Mouse (Mus musculus): Measurements from ENCODE around the gene Fut11. TPM values are rescaled to one million over a fixed set of nuclear protein-coding genes. Genes with fewer than 3 reads are reported as not detected.

The Fut11 gene
- total and polyA plus RNA-seq, 2 experiments from 2014 or later: 11.1 to 11.9 TPM

- H3K9me3 ChIP-seq (replicated peaks; ENCODE audit: control insufficient read depth, low read length): no peaks in the 10 kb centered on the region
- no peak overlapping the region for H3K9ac ChIP-seq (replicated peaks; ENCODE audit: low read depth, low read length)
- H3K4me3 ChIP-seq (ENCODE audit: low read depth, low read length): no peak overlapping the region
- no peak for ATAC-seq (ENCODE audit: insufficient read depth, low read depth)
- H3K4me2 ChIP-seq (ENCODE audit: low read depth, low read length): no peak overlapping the region
- H3K27ac ChIP-seq (ENCODE audit: low read depth): peak overlapping the region; percentile 98
- no peak for DNase-seq (ENCODE audit: low spot score)
- H3K27me3 ChIP-seq (ENCODE audit: control insufficient read depth, insufficient read depth, low read length): no peaks in the 10 kb centered on the region
- H3K4me1 ChIP-seq (ENCODE audit: control insufficient read depth, insufficient read depth): peaks cover 20% of the 10 kb centered on the region
- H3K36me3 ChIP-seq (replicated peaks; ENCODE audit: control insufficient read depth, insufficient read depth, low read length): peaks cover 58% of the 10 kb centered on the region
- TF ChIP-seq CTCF (IDR thresholded peaks at IDR 0.05; ENCODE audit: low read depth) (no peak), EP300 (IDR thresholded peaks at IDR 0.05; ENCODE audit: low read depth) (no peak)
- WGBS: 68% methylated on average over 13 of the region's 13 CpGs
These were observed 41.2 kb downstream of the Fut11 start for GRCm38 (mm10) chr14:20735892-20736390.

GRCm38 (mm10) chr14:20737306-20737705, 42.5 kb downstream of the Fut11 start:
- DNase-seq (ENCODE audit: low spot score): peak; percentile 58
- Histone ChIP-seq H3K9me3 (replicated peaks; ENCODE audit: control insufficient read depth, low read length) (no peaks in the 10 kb centered on the region), H3K9ac (replicated peaks; ENCODE audit: low read depth, low read length) (no peak overlapping the region), H3K36me3 (replicated peaks; ENCODE audit: control insufficient read depth, insufficient read depth, low read length) (peaks cover 57% of the 10 kb centered on the region), H3K4me2 (ENCODE audit: low read depth, low read length) (no peak overlapping the region), H3K27me3 (ENCODE audit: control insufficient read depth, insufficient read depth, low read length) (no peaks in the 10 kb centered on the region), H3K27ac (ENCODE audit: low read depth) (no peak overlapping the region), H3K4me3 (ENCODE audit: low read depth, low read length) (no peak overlapping the region), H3K4me1 (ENCODE audit: control insufficient read depth, insufficient read depth) (peaks cover 20% of the 10 kb centered on the region)
- WGBS: 17% methylated on average over 14 of the region's 14 CpGs
- TF ChIP-seq EP300 (IDR thresholded peaks at IDR 0.05; ENCODE audit: low read depth) (no peak), CTCF (IDR thresholded peaks at IDR 0.05; ENCODE audit: low read depth) (peak; percentile 80)
- ATAC-seq (ENCODE audit: insufficient read depth, low read depth): peak; percentile 20; the same call in 1 of the 2 replicates

GRCm38 (mm10) chr14:20738511-20738910, 43.7 kb downstream of the Fut11 start:
- Histone ChIP-seq H3K4me2 (ENCODE audit: low read depth, low read length) (no peak overlapping the region), H3K9ac (replicated peaks; ENCODE audit: low read depth, low read length) (no peak overlapping the region), H3K27ac (ENCODE audit: low read depth) (no peak overlapping the region), H3K4me1 (ENCODE audit: control insufficient read depth, insufficient read depth) (peaks cover 14% of the 10 kb centered on the region; the same call in 1 of the 2 replicates), H3K27me3 (ENCODE audit: control insufficient read depth, insufficient read depth, low read length) (no peaks in the 10 kb centered on the region), H3K9me3 (replicated peaks; ENCODE audit: control insufficient read depth, low read length) (no peaks in the 10 kb centered on the region), H3K4me3 (ENCODE audit: low read depth, low read length) (no peak overlapping the region), H3K36me3 (replicated peaks; ENCODE audit: control insufficient read depth, insufficient read depth, low read length) (peaks cover 61% of the 10 kb centered on the region)
- TF ChIP-seq EP300 (IDR thresholded peaks at IDR 0.05; ENCODE audit: low read depth): no peak
- no peak for TF ChIP-seq CTCF (IDR thresholded peaks at IDR 0.05; ENCODE audit: low read depth)
- DNase-seq (ENCODE audit: low spot score) (no peak), ATAC-seq (ENCODE audit: insufficient read depth, low read depth) (no peak)
- WGBS: 52% methylated on average over 8 of the region's 8 CpGs

- no peak overlapping the region for H3K4me2 ChIP-seq (ENCODE audit: low read depth, low read length)
- H3K27ac ChIP-seq (ENCODE audit: low read depth): no peak overlapping the region
- ATAC-seq (ENCODE audit: insufficient read depth, low read depth) (no peak), DNase-seq (ENCODE audit: low spot score) (no peak)
- no peaks in the 10 kb centered on the region for H3K27me3 ChIP-seq (ENCODE audit: control insufficient read depth, insufficient read depth, low read length)
- no peaks in the 10 kb centered on the region for H3K4me1 ChIP-seq (ENCODE audit: control insufficient read depth, insufficient read depth)
- H3K4me3 ChIP-seq (ENCODE audit: low read depth, low read length): no peak overlapping the region
- WGBS: 76% methylated on average over 9 of the region's 9 CpGs
- TF ChIP-seq EP300 (IDR thresholded peaks at IDR 0.05; ENCODE audit: low read depth) (no peak), CTCF (IDR thresholded peaks at IDR 0.05; ENCODE audit: low read depth) (no peak)
- H3K9ac ChIP-seq (replicated peaks; ENCODE audit: low read depth, low read length): no peak overlapping the region
- H3K36me3 ChIP-seq (replicated peaks; ENCODE audit: control insufficient read depth, insufficient read depth, low read length): peaks cover 77% of the 10 kb centered on the region
- no peaks in the 10 kb centered on the region for H3K9me3 ChIP-seq (replicated peaks; ENCODE audit: control insufficient read depth, low read length)
These were observed 46.5 kb downstream of the Fut11 start for GRCm38 (mm10) chr14:20741301-20741700.

- H3K27me3 ChIP-seq (ENCODE audit: control insufficient read depth, insufficient read depth, low read length): no peaks in the 10 kb centered on the region
- no peak overlapping the region for H3K4me2 ChIP-seq (ENCODE audit: low read depth, low read length)
- ATAC-seq (ENCODE audit: insufficient read depth, low read depth) (no peak), DNase-seq (ENCODE audit: low spot score) (no peak)
- 50% methylated on average over 3 of the region's 3 CpGs for WGBS
- no peak overlapping the region for H3K9ac ChIP-seq (replicated peaks; ENCODE audit: low read depth, low read length)
- H3K4me1 ChIP-seq (ENCODE audit: control insufficient read depth, insufficient read depth): peaks cover 3% of the 10 kb centered on the region; the same call in 1 of the 2 replicates
- H3K4me3 ChIP-seq (ENCODE audit: low read depth, low read length): no peak overlapping the region
- TF ChIP-seq EP300 (IDR thresholded peaks at IDR 0.05; ENCODE audit: low read depth) (no peak), CTCF (IDR thresholded peaks at IDR 0.05; ENCODE audit: low read depth) (peak; percentile 11; the same call in 1 of the 2 replicates)
- H3K27ac ChIP-seq (ENCODE audit: low read depth): no peak overlapping the region
- no peaks in the 10 kb centered on the region for H3K9me3 ChIP-seq (replicated peaks; ENCODE audit: control insufficient read depth, low read length)
- H3K36me3 ChIP-seq (replicated peaks; ENCODE audit: control insufficient read depth, insufficient read depth, low read length): peaks cover 75% of the 10 kb centered on the region
These were observed 48.8 kb downstream of the Fut11 start for GRCm38 (mm10) chr14:20743614-20744013.

GRCm38 (mm10) chr14:20746935-20747334, 52.2 kb downstream of the Fut11 start:
- Histone ChIP-seq H3K4me2 (ENCODE audit: low read depth, low read length) (no peak overlapping the region), H3K9ac (replicated peaks; ENCODE audit: low read depth, low read length) (no peak overlapping the region), H3K4me3 (ENCODE audit: low read depth, low read length) (no peak overlapping the region), H3K27ac (ENCODE audit: low read depth) (no peak overlapping the region), H3K27me3 (ENCODE audit: control insufficient read depth, insufficient read depth, low read length) (no peaks in the 10 kb centered on the region), H3K36me3 (replicated peaks; ENCODE audit: control insufficient read depth, insufficient read depth, low read length) (peaks cover 50% of the 10 kb centered on the region), H3K4me1 (ENCODE audit: control insufficient read depth, insufficient read depth) (peaks cover 11% of the 10 kb centered on the region), H3K9me3 (replicated peaks; ENCODE audit: control insufficient read depth, low read length) (no peaks in the 10 kb centered on the region)
- TF ChIP-seq CTCF (IDR thresholded peaks at IDR 0.05; ENCODE audit: low read depth) (peak; percentile 41), EP300 (IDR thresholded peaks at IDR 0.05; ENCODE audit: low read depth) (no peak)
- DNase-seq (ENCODE audit: low spot score) (no peak), ATAC-seq (ENCODE audit: insufficient read depth, low read depth) (0 out of 2 replicates have a peak, but pooled peaks have one; percentile 14)
- WGBS: 85% methylated on average over 3 of the region's 3 CpGs
